Mouse (Mus musculus): Measurements from ENCODE around the gene Tescl.

- TF ChIP-seq POLR2A (IDR thresholded peaks at IDR 0.05; ENCODE audit: borderline replicate concordance, low read depth, low read length) (no peak), CTCF (IDR thresholded peaks at IDR 0.05; ENCODE audit: low read depth, low read length) (no peak)
These were observed at the start of gene Tescl for GRCm38 (mm10) chr7:24333304-24333986.
